Mouse (Mus musculus): Measurements from ENCODE around the gene Phyhd1. TPM values are rescaled to one million over a fixed set of nuclear protein-coding genes. Genes with fewer than 3 reads are reported as not detected.

Gene Phyhd1
- total RNA-seq, 2 experiments from 2014 or later: 11.0 to 14.3 TPM

DNA sequence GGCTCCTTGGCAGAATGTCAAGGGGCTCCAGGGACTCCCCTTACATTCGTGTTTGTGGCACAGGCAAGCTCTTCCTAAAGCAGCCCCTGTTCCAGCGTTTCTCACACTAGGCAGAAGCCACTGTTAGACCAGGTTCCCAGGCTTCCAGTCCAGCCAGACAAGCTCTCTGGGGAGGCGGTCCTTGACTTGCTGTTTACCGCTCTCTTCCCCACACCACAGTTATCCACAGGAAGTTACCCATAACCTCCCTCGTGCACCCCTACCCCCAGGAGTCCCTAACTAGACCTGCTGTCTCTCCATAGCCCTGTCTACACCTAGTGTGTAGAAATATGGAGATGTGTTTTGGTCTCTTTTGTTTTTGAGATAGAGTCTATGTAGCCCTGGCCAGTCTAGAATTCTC is 12.2 kb upstream of the Phyhd1 start:
- intact Hi-C loops (cut with DNase I; ENCODE audit: low total_unique reads): no loop called here
- DNase-seq: no peak

- intact Hi-C loops (cut with DNase I; ENCODE audit: low total_unique reads): no loop called here
- DNase-seq: no peak
Observed at GRCm38 (mm10) chr2:30255631-30256395, 10.2 kb upstream of the Phyhd1 start.

DNA sequence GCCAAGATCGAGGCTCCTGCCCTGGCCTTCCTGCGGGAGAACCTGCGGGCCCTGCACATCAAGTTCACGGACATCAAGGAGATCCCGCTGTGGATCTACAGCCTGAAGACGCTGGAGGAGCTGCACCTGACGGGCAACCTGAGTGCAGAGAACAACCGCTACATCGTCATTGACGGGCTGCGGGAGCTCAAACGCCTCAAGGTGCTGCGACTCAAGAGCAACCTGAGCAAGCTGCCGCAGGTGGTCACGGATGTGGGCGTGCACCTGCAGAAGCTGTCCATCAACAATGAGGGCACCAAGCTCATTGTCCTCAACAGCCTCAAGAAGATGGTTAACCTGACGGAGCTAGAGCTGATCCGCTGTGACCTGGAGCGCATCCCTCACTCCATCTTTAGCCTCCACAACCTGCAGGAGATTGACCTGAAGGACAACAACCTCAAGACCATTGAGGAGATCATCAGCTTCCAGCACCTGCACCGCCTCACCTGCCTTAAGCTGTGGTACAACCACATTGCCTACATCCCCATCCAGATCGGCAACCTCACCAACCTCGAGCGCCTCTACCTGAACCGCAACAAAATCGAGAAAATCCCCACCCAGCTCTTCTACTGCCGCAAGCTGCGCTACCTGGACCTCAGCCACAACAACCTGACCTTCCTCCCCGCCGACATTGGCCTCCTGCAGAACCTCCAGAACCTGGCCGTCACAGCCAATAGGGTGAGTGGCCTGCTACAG is 9.2 kb upstream of the Phyhd1 start:
- DNase-seq: no peak
- intact Hi-C loops (cut with DNase I; ENCODE audit: low total_unique reads): no loop called here

DNA sequence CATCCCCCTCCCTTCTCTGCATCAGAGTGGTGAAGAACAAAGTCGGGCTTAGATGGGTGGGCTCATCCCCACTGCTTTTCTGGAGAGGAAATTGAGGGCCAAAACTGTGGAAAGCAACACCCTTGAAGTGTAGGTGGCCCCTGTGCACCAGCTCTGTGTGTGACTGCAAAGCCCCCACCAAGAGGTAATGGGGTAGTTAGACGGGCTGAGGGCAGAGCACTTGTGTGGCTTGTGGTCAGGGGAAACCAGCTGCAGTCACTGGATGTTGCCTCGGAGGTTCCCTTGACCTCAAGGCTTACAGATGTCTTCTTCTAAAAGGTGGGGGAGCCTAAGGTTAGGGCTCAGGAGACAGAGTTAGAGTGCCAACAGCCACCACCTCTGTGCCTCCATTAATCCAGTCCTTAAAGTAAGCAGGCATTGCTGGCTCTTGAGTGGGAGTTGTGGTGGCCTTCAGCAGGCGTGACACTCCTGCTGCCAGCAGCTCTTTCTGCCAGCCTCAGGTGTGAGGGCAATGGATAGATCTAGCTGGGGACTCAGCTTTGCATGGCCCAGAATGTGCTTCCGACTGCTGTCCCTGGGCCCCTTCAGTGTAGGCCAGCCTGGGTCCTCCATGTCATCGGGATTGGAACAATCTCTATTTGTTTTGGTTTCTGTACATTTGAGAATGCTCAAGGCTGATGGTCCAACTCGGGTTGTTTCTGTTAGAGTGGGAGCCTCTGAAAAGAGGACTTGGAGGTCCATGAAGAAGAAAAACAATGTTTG is 8.1 kb upstream of the Phyhd1 start:
- no peak for DNase-seq
- intact Hi-C loops (cut with DNase I; ENCODE audit: low total_unique reads): no loop called here

DNA sequence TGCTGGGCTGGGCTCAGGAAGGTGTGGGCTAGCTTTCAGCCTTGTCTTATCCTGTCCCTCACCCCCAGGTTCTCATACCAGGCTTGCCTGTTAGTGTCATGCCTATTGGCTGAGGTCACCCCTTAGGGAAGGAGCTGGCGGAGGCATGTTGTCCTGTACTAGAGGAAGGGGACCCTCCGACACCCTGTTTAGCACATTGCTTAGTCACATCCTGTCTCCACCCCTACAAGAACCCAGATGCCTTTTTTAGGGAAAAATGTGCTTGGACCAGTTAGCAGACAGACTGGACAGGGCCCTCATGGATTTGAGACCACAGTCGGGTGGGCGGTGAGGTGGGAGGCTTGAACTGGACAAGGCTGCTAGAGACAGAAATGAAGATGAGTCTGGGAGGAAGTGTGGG is 7.4 kb upstream of the Phyhd1 start:
- intact Hi-C loops (cut with DNase I; ENCODE audit: low total_unique reads): no loop called here
- DNase-seq: peak; percentile 43

DNA sequence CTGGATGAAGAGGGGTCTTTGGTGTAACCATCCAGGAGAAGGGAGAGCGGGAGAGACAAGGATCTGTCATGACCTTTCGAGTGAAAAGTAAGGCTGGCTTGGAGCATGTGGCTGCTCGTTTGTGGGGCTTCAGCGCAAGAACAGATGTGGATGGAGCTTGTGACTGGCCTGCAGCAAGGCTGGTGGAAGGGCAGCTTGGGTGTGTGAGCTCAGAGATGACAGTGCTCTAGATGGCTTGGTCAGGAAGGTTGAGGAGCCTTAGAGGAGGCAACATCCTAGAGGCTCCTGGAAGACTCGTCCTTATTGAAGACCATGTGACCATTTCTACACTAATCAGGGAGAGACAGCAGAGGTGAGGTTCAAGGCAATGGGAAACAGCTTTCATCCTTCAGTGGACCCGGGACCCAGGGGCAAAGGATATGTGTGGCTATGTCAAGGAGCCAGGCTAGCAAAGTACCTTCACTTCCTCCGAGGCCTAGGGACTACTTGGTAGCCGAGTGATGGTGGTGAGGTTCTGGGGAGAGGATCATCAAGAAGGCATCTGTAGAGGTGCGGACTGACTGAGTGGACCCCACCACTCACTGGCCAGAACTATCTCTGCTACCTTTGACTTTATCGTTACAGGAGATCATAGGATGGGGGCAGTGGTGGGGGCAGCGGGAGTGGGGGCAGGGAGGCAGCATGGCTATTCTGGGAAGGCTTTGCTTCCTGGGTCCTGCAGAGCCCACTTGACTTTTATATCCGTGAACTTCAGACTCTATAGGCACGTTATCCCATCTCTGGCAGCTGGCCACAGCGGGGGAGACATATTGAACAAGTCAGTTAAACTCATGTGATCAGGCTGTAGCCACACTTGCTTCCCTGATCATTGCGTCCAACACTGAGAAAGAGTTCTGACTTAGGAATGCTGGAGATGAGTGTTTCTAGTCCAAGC is 6.6 kb upstream of the Phyhd1 start:
- intact Hi-C loops (cut with DNase I; ENCODE audit: low total_unique reads): no loop called here
- no peak for DNase-seq

GRCm38 (mm10) chr2:30261064-30261736 is 4.8 kb upstream of the Phyhd1 start:
- no peak for DNase-seq
- intact Hi-C loops (cut with DNase I; ENCODE audit: low total_unique reads): no loop called here

GRCm38 (mm10) chr2:30261921-30262839 is 3.8 kb upstream of the Phyhd1 start:
- no peak for DNase-seq
- intact Hi-C loops (cut with DNase I; ENCODE audit: low total_unique reads): no loop called here

DNA sequence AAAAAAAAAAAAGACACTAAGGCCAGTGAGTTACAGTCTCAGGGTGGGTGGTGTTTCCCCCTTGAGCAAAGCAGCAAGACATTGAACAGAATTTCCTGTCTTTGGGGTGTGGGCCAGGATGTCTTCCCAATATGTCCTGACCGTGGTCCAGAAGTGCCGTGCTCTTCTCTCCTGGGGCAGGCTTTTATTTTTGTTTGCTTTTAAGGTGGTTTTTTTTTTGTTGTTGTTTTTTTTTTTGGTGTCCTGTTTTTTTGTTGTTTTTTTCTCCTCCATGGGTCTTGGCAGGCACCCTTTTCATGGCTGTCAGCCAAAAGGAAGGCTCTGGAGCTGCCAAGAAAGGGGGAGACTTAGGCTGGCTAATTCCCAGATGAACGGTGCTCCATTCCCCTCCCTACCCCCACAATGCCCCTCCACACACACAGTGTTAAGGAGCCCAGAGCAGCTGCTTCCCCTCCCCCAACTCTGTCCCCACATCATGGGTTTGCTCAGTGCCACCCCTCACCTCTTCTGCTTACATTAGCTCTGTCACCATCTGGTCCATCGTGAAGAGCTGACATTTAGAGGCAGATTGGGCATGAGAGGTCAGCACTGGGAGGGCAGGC is 3.1 kb upstream of the Phyhd1 start:
- no peak for DNase-seq

DNA sequence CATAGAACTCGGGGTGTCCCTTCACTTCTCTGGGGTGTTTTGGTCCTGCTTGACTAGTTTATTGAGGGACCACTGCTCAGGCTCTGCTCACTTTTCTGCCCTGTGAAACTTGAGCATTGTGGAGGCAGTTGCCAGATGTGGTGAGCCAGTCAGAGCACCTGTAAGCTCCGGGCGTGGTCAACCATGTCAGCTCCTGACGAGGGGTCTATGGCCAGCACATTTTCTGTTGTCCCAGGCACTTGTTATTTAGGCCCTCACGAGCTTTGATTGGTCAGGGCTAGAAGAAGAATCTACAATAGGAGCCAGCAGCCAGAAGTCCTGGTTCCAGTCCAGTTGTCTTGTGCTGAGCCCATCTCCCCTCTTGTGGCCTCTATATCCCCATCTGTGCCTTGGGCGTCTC is 2.2 kb upstream of the Phyhd1 start:
- DNase-seq: no peak
- intact Hi-C loops (cut with DNase I; ENCODE audit: low total_unique reads): no loop called here

More for the DNA sequence above, 3.1 kb upstream of the Phyhd1 start:
- intact Hi-C loops (cut with DNase I; ENCODE audit: low total_unique reads): no loop called here

DNA sequence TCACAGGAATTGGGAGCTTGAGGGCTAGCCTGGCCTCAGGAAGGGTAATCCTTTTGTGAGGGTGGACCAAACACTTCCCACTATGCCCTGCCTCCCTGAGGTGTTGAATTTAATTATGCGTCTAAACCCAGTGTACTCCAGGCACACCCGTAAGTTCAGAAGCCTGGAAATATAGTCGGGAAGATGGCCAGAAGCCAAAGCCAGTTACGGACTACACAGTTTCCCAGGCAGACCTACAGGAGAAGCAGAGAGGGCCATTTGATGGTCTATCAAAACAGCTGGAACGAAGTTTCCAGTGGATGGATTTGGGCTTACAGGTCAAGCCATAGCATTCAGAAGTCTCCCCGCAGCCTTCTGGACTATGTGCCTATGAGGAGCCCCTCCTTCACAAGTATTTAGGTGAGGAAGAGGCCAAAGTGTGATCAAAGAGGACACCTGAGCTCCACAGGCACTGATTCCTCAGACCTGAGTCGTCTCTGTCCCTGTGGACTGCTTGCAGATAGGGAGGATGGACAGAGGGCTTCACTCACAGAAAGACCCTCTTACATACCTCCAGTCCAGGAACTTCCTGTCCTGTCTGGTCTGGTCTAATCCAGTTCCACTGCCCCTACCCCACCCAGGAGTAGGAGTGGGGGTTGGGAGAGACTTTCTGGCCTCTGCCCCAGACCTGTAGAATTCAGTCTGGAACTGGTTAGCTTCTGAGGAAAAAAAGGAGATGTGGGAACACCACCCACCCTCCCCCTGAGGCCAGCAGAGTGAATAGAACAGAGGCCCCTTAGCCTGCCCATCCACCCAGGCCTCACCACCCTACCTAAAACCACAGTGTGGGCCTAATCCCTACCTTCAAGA is 1.1 kb upstream of the Phyhd1 start:
- DNase-seq: no peak
- intact Hi-C loops (cut with DNase I; ENCODE audit: low total_unique reads): no loop called here

DNA sequence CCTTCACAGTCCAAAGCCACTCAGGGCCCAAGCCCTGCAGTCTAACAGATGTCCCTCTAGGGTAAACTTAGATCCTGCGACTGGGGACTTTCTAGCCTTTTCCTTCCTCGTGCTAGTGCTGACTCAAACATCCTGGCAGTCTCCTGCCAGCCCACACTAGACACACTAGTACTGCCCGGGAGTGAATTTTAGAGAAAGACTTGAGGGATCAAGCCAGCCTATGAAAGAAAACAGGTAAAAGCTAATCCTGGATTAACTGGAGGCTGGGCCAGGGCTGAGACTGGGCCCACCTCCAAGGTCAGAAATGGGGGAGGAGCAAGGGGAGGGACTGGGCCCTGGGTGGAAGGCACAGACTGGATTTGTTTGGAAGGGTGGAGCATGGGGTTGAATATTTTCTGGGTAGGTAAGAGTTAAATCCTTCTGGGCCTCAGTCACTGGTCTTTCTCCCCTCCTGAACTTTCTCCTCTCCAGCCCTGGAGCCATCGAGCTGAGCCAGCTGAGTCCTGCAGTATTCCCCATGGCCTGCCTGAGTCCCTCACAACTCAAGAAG is 464 bp downstream of the Phyhd1 start:
- intact Hi-C loops (cut with DNase I; ENCODE audit: low total_unique reads): no loop called here

GRCm38 (mm10) chr2:30267466-30267865 is 1.5 kb downstream of the Phyhd1 start:
- DNase-seq: no peak
- intact Hi-C loops (cut with DNase I; ENCODE audit: low total_unique reads): no loop called here

More for the DNA sequence above, 464 bp downstream of the Phyhd1 start:
- peak; percentile 75 for DNase-seq

GRCm38 (mm10) chr2:30268371-30268770 is 2.4 kb downstream of the Phyhd1 start:
- intact Hi-C loops (cut with DNase I; ENCODE audit: low total_unique reads): no loop called here
- no peak for DNase-seq

DNA sequence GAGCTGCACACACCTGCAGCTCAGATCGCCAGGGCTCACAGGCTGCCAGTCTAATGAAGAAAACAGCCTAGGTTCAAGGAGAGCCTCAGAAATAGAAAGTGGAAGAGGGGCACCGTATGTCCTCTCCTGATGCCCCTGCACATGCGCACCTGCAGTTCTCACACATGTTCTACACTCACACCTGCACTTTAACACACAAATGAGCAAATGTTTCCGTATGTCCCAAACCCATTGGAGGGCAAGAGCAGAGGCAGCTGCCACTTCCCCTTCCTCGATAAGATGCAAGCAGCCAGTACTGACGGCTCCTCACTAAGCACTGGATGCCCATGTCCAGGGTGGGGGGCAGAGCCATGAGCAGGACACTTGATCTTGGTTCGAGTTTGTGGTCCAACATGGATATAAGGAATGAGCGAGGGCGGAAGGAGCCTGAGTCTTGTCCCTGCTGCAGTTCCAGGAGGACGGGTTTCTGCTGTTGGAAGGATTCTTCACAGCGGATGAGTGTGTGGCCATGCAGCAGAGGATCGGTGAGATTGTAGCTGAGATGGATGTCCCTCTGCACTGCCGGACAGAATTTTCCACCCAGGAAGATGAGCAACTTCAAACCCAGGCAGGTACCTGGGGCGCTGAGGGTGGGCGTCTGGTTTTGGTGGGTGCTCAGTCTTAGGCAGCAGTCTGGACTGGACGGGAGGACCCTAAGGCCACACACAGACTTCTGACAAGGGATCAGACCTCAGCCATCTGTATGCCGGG is 3.4 kb downstream of the Phyhd1 start:
- intact Hi-C loops (cut with DNase I; ENCODE audit: low total_unique reads): no loop called here
- DNase-seq: no peak

GRCm38 (mm10) chr2:30270134-30270533 is 4.1 kb downstream of the Phyhd1 start:
- peak; percentile 40 for DNase-seq
- intact Hi-C loops (cut with DNase I; ENCODE audit: low total_unique reads): no loop called here
